Mouse (Mus musculus) heart, adult 2 months (tissue): ENCODE measurements at regions not wholly inside any gene's neighbourhood (a gene's known extent, or its start where the extent isn't known, plus 50 kb on each side); places are given as distances from the start of the nearest gene placed in this dataset.

Experiments
- CTCF ChIP-seq: fragments of 200-600 bp; IDR thresholded peaks from 2 replicates; pipeline ENCODE4 v1.8.1; 2022; ENCODE audit warnings: antibody characterized with exemption, mild to moderate bottlenecking, moderate library complexity
- EP300 ChIP-seq: fragments of 200-500 bp; IDR thresholded peaks from 2 replicates; pipeline ENCODE4 v1.6.1; 2011; ENCODE audit warnings: low read depth, low read length, control low read depth; ENCODE audit not compliant: insufficient read depth
- POLR2A ChIP-seq: fragments of 200-500 bp; IDR thresholded peaks from 2 replicates; pipeline ENCODE4 v1.6.1; 2011; ENCODE audit warnings: mild to moderate bottlenecking, low read depth, low read length, control low read depth; ENCODE audit not compliant: insufficient read depth

DNA sequence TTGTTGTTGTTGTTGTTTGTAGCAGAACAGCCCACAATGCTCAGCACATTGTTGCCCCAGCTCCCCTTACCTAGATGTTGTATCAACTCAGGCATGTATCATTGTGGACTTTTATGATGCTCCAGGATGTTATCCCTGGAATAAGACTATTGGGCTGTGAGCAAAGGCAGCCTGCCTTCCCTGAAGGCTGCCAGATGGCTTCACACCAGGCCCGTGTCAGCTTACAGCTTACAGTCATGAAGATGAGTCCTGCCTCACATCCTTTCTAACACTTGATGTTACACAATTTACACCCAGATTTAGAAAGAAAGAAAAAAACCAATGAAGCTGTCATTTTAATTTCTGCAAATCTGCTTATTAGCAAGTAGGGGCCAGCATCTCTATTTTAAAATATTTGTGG, 113.0 kb upstream of the AI593442 start:
- TF ChIP-seq CTCF (no peak), EP300 (no peak), POLR2A (no peak)
